Mouse (Mus musculus) liver, embryonic 14.5 days (tissue): ENCODE data around the gene Renbp.

Experiments used
- CTCF ChIP-seq: IDR thresholded peaks from 2 replicates; pipeline ENCODE4 v1.5.1; 2016; ENCODE audit warnings: antibody characterized with exemption, low read depth, control low read depth
- EP300 ChIP-seq: IDR thresholded peaks from 2 replicates; pipeline ENCODE4 v1.6.1; 2016; ENCODE audit warnings: antibody characterized with exemption, low read depth

GRCm38 (mm10) chrX:73970781-73971180 lies 40.1 kb upstream of the Renbp start:
- TF ChIP-seq EP300 (peak; percentile 76), CTCF (no peak)
